Mouse (Mus musculus): Measurements from ENCODE around the gene Tomt. TPM values are rescaled to one million over a fixed set of nuclear protein-coding genes. Genes with fewer than 3 reads are reported as not detected.
A peak's percentile ranks its signal among the peaks of the same experiment; 100 is the strongest.
"Not testable (repeated sequence)": the region's sequence is repeated elsewhere in the genome, so short reads cannot be mapped to it uniquely, and the experiment has no call there.

The Tomt gene
- polyA plus RNA-seq, 1 experiment = 0.09 TPM

- Histone ChIP-seq H3K4me1 (ENCODE audit: control insufficient read depth, insufficient read depth, low read length) (no peaks in the 10 kb centered on the region; the same call in 1 of the 2 replicates), H3K4me3 (ENCODE audit: insufficient read depth, low read depth, low read length) (no peak overlapping the region), H3K36me3 (ENCODE audit: control insufficient read depth, insufficient read depth, low read length) (no peaks in the 10 kb centered on the region), H3K27me3 (replicated peaks; ENCODE audit: control insufficient read depth, insufficient read depth, low read length) (no peaks in the 10 kb centered on the region), H3K27ac (ENCODE audit: insufficient read depth, low read depth, low read length) (no peak overlapping the region)
- DNase-seq = no peak
- 42% methylated on average over 1 of the region's 1 CpGs for WGBS
- TF ChIP-seq CTCF (conservative IDR thresholded peaks at IDR 0.05; ENCODE audit: insufficient read depth, insufficient read length, low read depth, low read length) (no peak), POLR2A (IDR thresholded peaks at IDR 0.05; ENCODE audit: low read depth, low read length) (no peak)
These were observed 26.4 kb upstream of the Tomt start for GRCm38 (mm10) chr7:101932551-101932950.

GRCm38 (mm10) chr7:101928093-101928492 is 21.9 kb upstream of the Tomt start:
- Histone ChIP-seq H3K4me1 (ENCODE audit: control insufficient read depth, insufficient read depth, low read length) (no peaks in the 10 kb centered on the region), H3K27ac (ENCODE audit: insufficient read depth, low read depth, low read length) (no peak overlapping the region), H3K4me3 (ENCODE audit: insufficient read depth, low read depth, low read length) (no peak overlapping the region), H3K36me3 (ENCODE audit: control insufficient read depth, insufficient read depth, low read length) (no peaks in the 10 kb centered on the region), H3K27me3 (replicated peaks; ENCODE audit: control insufficient read depth, insufficient read depth, low read length) (no peaks in the 10 kb centered on the region)
- WGBS = 61% methylated on average over 3 of the region's 3 CpGs
- TF ChIP-seq POLR2A (IDR thresholded peaks at IDR 0.05; ENCODE audit: low read depth, low read length) (no peak), CTCF (conservative IDR thresholded peaks at IDR 0.05; ENCODE audit: insufficient read depth, insufficient read length, low read depth, low read length) (no peak)
- DNase-seq = no peak

GRCm38 (mm10) chr7:101925892-101926291 is 19.7 kb upstream of the Tomt start:
- not testable (repeated sequence) for H3K36me3 ChIP-seq (ENCODE audit: control insufficient read depth, insufficient read depth, low read length); H3K4me3 ChIP-seq (ENCODE audit: insufficient read depth, low read depth, low read length); H3K27me3 ChIP-seq (replicated peaks; ENCODE audit: control insufficient read depth, insufficient read depth, low read length); H3K27ac ChIP-seq (ENCODE audit: insufficient read depth, low read depth, low read length); H3K4me1 ChIP-seq (ENCODE audit: control insufficient read depth, insufficient read depth, low read length); DNase-seq

- Histone ChIP-seq H3K4me3 (ENCODE audit: insufficient read depth, low read depth, low read length) (no peak overlapping the region), H3K4me1 (ENCODE audit: control insufficient read depth, insufficient read depth, low read length) (no peaks in the 10 kb centered on the region), H3K36me3 (ENCODE audit: control insufficient read depth, insufficient read depth, low read length) (no peaks in the 10 kb centered on the region), H3K27me3 (replicated peaks; ENCODE audit: control insufficient read depth, insufficient read depth, low read length) (no peaks in the 10 kb centered on the region), H3K27ac (ENCODE audit: insufficient read depth, low read depth, low read length) (no peak overlapping the region)
- TF ChIP-seq CTCF (conservative IDR thresholded peaks at IDR 0.05; ENCODE audit: insufficient read depth, insufficient read length, low read depth, low read length) (peak; percentile 95), POLR2A (IDR thresholded peaks at IDR 0.05; ENCODE audit: low read depth, low read length) (no peak)
- peak; percentile 74 for DNase-seq
- WGBS = 29% methylated on average over 1 of the region's 1 CpGs
These were observed 11.9 kb upstream of the Tomt start for GRCm38 (mm10) chr7:101918071-101918470.

GRCm38 (mm10) chr7:101911982-101912381 is 5.8 kb upstream of the Tomt start:
- TF ChIP-seq POLR2A (IDR thresholded peaks at IDR 0.05; ENCODE audit: low read depth, low read length) (no peak), CTCF (conservative IDR thresholded peaks at IDR 0.05; ENCODE audit: insufficient read depth, insufficient read length, low read depth, low read length) (no peak; the same call in 1 of the 2 replicates)

DNA sequence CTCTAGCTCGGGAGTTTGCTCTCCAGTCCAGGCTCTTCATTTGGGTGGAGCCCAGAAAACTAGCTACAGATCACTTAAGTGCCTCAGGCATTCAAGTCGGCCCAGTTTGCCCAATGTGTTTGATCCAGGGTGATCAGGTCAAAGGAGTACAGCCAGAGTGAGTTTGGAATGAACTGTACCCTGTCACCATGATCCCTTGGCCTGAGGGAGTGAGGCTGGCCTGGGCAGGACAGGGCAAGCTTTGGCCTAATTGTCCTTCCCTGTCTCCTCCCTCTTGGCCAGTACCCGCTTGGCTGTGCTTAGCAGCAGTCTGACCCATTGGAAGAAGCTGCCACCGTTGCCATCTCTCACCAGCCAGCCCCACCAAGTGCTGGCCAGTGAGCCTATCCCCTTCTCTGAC is 4.0 kb upstream of the Tomt start:
- no peak for TF ChIP-seq CTCF (conservative IDR thresholded peaks at IDR 0.05; ENCODE audit: insufficient read depth, insufficient read length, low read depth, low read length)
- Histone ChIP-seq H3K4me3 (ENCODE audit: insufficient read depth, low read depth, low read length) (no peak overlapping the region), H3K27me3 (replicated peaks; ENCODE audit: control insufficient read depth, insufficient read depth, low read length) (no peaks in the 10 kb centered on the region), H3K36me3 (ENCODE audit: control insufficient read depth, insufficient read depth, low read length) (peaks cover 4% of the 10 kb centered on the region; the same call in 1 of the 2 replicates), H3K4me1 (ENCODE audit: control insufficient read depth, insufficient read depth, low read length) (peaks cover 17% of the 10 kb centered on the region), H3K27ac (ENCODE audit: insufficient read depth, low read depth, low read length) (no peak overlapping the region)
- DNase-seq = peak; percentile 58
- 48% methylated on average over 4 of the region's 4 CpGs for WGBS

More at GRCm38 (mm10) chr7:101911982-101912381, 5.8 kb upstream of the Tomt start:
- H3K4me3 ChIP-seq (ENCODE audit: insufficient read depth, low read depth, low read length) = no peak overlapping the region
- H3K36me3 ChIP-seq (ENCODE audit: control insufficient read depth, insufficient read depth, low read length) = peaks cover 4% of the 10 kb centered on the region; the same call in 1 of the 2 replicates
- H3K4me1 ChIP-seq (ENCODE audit: control insufficient read depth, insufficient read depth, low read length) = peaks cover 11% of the 10 kb centered on the region
- no peak overlapping the region for H3K27ac ChIP-seq (ENCODE audit: insufficient read depth, low read depth, low read length)
- WGBS = 68% methylated on average over 3 of the region's 3 CpGs
- DNase-seq = no peak
- no peaks in the 10 kb centered on the region for H3K27me3 ChIP-seq (replicated peaks; ENCODE audit: control insufficient read depth, insufficient read depth, low read length)

GRCm38 (mm10) chr7:101908367-101908766 is 2.2 kb upstream of the Tomt start:
- DNase-seq = peak; percentile 54
- no peaks in the 10 kb centered on the region for H3K27me3 ChIP-seq (replicated peaks; ENCODE audit: control insufficient read depth, insufficient read depth, low read length)
- peaks cover 4% of the 10 kb centered on the region; the same call in 1 of the 2 replicates for H3K36me3 ChIP-seq (ENCODE audit: control insufficient read depth, insufficient read depth, low read length)
- TF ChIP-seq POLR2A (IDR thresholded peaks at IDR 0.05; ENCODE audit: low read depth, low read length) = no peak
- TF ChIP-seq CTCF (conservative IDR thresholded peaks at IDR 0.05; ENCODE audit: insufficient read depth, insufficient read length, low read depth, low read length) = no peak
- H3K4me3 ChIP-seq (ENCODE audit: insufficient read depth, low read depth, low read length) = no peak overlapping the region
- WGBS = 39% methylated on average over 4 of the region's 4 CpGs
- peaks cover 17% of the 10 kb centered on the region for H3K4me1 ChIP-seq (ENCODE audit: control insufficient read depth, insufficient read depth, low read length)
- H3K27ac ChIP-seq (ENCODE audit: insufficient read depth, low read depth, low read length) = peak overlapping the region; percentile 11; the same call in 1 of the 2 replicates

DNA sequence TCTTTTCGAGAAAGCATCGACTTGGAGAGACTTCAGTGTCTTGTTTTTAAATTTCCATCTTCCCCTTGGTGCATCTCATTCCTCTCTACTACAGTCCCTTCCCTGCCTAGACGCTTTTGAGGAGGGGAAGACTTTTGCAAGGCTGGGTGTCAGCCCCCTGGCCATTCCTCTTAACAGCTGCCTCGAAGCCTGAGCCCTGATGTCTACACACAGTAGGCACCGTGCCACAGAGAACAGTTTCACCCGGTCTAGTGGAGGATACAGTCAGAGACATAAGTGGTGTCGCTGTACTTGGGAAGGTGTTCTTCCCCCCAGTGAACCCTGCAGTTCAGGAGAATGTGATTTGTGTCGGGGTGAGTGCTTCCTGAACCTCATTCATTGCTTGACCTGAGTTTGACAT is 537 bp upstream of the Tomt start:
- TF ChIP-seq POLR2A (IDR thresholded peaks at IDR 0.05; ENCODE audit: low read depth, low read length) = no peak
- TF ChIP-seq CTCF (conservative IDR thresholded peaks at IDR 0.05; ENCODE audit: insufficient read depth, insufficient read length, low read depth, low read length) = no peak
- peaks cover 17% of the 10 kb centered on the region for H3K4me1 ChIP-seq (ENCODE audit: control insufficient read depth, insufficient read depth, low read length)
- 19% methylated on average over 8 of the region's 8 CpGs for WGBS
- H3K36me3 ChIP-seq (ENCODE audit: control insufficient read depth, insufficient read depth, low read length) = 0 out of 2 replicates have a peak, but pooled peaks cover 2% of the 10 kb centered on the region
- H3K4me3 ChIP-seq (ENCODE audit: insufficient read depth, low read depth, low read length) = peak overlapping the region; percentile 62
- peak; percentile 24 for DNase-seq
- H3K27me3 ChIP-seq (replicated peaks; ENCODE audit: control insufficient read depth, insufficient read depth, low read length) = no peaks in the 10 kb centered on the region
- H3K27ac ChIP-seq (ENCODE audit: insufficient read depth, low read depth, low read length) = no peak overlapping the region

Measured in kidney, adult 2 months (tissue).